ENCODE assay signal across 8 mouse cellular contexts in the genomic region with DNA sequence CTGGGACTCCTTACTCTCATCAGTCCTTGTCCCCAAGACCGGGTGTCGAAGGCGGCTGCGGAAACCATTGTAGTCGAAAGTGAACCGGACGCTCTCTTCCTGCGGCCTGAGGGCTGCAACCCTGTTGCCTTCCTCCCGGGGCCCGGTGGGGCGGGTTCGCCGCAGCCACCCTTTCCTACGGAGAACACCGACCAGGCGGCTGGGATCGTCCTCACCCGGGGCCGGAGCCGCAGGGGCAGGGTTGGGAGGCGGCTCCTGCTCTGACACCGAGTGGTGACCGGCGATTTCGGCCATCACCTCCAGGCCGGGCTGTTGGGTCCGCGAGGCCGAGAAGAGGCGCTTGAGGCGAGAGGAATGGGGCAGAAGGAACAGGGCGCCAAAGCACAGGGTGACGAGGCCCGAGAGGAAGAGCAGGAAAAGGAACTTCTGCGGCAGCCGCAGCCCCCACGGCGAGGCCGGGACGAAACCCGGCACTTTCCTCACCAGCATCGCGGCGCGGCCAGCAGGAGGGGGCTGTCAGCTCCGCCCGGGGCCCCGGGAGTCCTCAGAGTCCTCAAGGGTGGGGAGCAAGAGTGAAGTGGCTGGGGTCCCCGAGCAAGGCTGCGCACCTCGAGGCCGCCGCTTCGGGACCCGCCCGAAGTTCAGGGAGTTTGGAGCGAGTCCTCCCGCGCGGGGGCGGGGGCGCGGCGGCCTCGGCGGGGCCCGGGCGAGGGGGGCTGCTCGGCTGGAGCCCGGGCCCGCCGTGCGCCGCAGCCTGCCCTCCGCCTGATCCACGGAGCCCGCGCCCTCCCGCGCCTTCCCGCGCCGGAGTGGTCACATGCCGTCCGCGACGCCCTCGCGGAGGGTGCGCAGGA. TPM values are rescaled to one million over a fixed set of nuclear protein-coding genes. Genes with fewer than 3 reads are reported as not detected.
A peak's percentile ranks its signal among the peaks of the same experiment; 100 is the strongest.
DNase-seq lines count a peak whose midpoint lies in the region; ATAC-seq and TF ChIP-seq lines count a peak whose summit lies in the region.

No protein-coding gene starts in this region.

- no peak overlapping the region for H3K27ac ChIP-seq in ES-Bruce4 (ENCODE audit: insufficient read depth, low read length)
- no peak overlapping the region for H3K27ac ChIP-seq in forebrain, embryonic 11.5 days (ENCODE audit: low read depth, low read length)
- peak overlapping the region; percentile 81 for H3K27ac ChIP-seq in limb, embryonic 10.5 days
- H3K27ac ChIP-seq in midbrain, embryonic 10.5 days (replicated peaks) = peak overlapping the region; percentile 79

- intact Hi-C loops in heart, postnatal 10 days (cut with DNase I) = loop anchor here (2.0 kb wide), 2 partner anchors 70 to 120 kb away; no protein-coding TSS in a partner anchor

- TF ChIP-seq CTCF in ES-Bruce4 (IDR thresholded peaks at IDR 0.05; ENCODE audit: low read depth, low read length) = no peak

- peak; percentile 37 for ATAC-seq in forebrain, embryonic 11.5 days (replicated peaks; ENCODE audit: low FRiP score)
- ATAC-seq in megakaryocyte-erythroid progenitor cell, adult 5-6 weeks (replicated peaks; ENCODE audit: low FRiP score, low TSS enrichment, poor library complexity, severe bottlenecking) = no peak

- DNase-seq in adrenal gland, postnatal 10 days = peak; percentile 67
- peak; percentile 65 for DNase-seq in forebrain, embryonic 11.5 days (ENCODE audit: low spot score)
- peak; percentile 72 to 73 for DNase-seq in heart, postnatal 10 days
- peak; percentile 55 for DNase-seq in limb, embryonic 10.5 days (ENCODE audit: low spot score)
- DNase-seq in midbrain, embryonic 10.5 days (ENCODE audit: low spot score) = peak; percentile 60
- peak; percentile 45 for DNase-seq in splenic B cell, adult 2 months (ENCODE audit: low read depth, low spot score)

- peak overlapping the region; percentile 73 for H3K4me3 ChIP-seq in ES-Bruce4 (ENCODE audit: low read depth, low read length)
- peak overlapping the region; percentile 46 for H3K4me3 ChIP-seq in forebrain, embryonic 11.5 days (ENCODE audit: low read depth, low read length)
- peak overlapping the region; percentile 71 for H3K4me3 ChIP-seq in limb, embryonic 10.5 days
- peak overlapping the region; percentile 72 for H3K4me3 ChIP-seq in midbrain, embryonic 10.5 days

- no peaks in the 10 kb centered on the region for H3K9me3 ChIP-seq in ES-Bruce4 (replicated peaks; ENCODE audit: control insufficient read depth, insufficient read depth, low read length, poor library complexity, severe bottlenecking)
- no peaks in the 10 kb centered on the region for H3K9me3 ChIP-seq in forebrain, embryonic 11.5 days (ENCODE audit: control insufficient read depth, low read length)
- no peaks in the 10 kb centered on the region for H3K9me3 ChIP-seq in limb, embryonic 10.5 days (replicated peaks)
- H3K9me3 ChIP-seq in midbrain, embryonic 10.5 days (replicated peaks) = no peaks in the 10 kb centered on the region

- H3K9ac ChIP-seq in ES-Bruce4 (ENCODE audit: low read depth, poor library complexity, severe bottlenecking) = peak overlapping the region; percentile 81
- peak overlapping the region; percentile 48 for H3K9ac ChIP-seq in forebrain, embryonic 11.5 days (ENCODE audit: low read length)

- under 1% methylated on average over 78 of the region's 90 CpGs for WGBS in forebrain, embryonic 11.5 days
- WGBS in limb, embryonic 10.5 days = under 1% methylated on average over 90 of the region's 90 CpGs
- under 1% methylated on average over 90 of the region's 90 CpGs for WGBS in midbrain, embryonic 10.5 days

- H3K4me2 ChIP-seq in forebrain, embryonic 11.5 days (ENCODE audit: low read depth, low read length, severe bottlenecking) = peak overlapping the region; percentile 98

- TF ChIP-seq EP300 in ES-Bruce4 (IDR thresholded peaks at IDR 0.05; ENCODE audit: insufficient read depth, low read depth, low read length) = no peak

- TF ChIP-seq POLR2A in ES-Bruce4 (IDR thresholded peaks at IDR 0.05; ENCODE audit: insufficient read depth, low read length) = no peak

- peaks cover 7% of the 10 kb centered on the region for H3K27me3 ChIP-seq in ES-Bruce4 (ENCODE audit: control insufficient read depth, insufficient read depth, low read length, poor library complexity, severe bottlenecking)
- H3K27me3 ChIP-seq in forebrain, embryonic 11.5 days (ENCODE audit: control insufficient read depth, insufficient read depth, low read length) = peaks cover 17% of the 10 kb centered on the region
- H3K27me3 ChIP-seq in limb, embryonic 10.5 days (ENCODE audit: low read depth, poor library complexity, severe bottlenecking) = peaks cover 37% of the 10 kb centered on the region
- H3K27me3 ChIP-seq in midbrain, embryonic 10.5 days (ENCODE audit: low read depth, poor library complexity, severe bottlenecking) = peaks cover 57% of the 10 kb centered on the region
- H3K27me3 ChIP-seq in splenic B cell, adult 2 months (ENCODE audit: control insufficient read depth, insufficient read depth, low read length, poor library complexity, severe bottlenecking) = no peaks in the 10 kb centered on the region

- no peaks in the 10 kb centered on the region for H3K4me1 ChIP-seq in ES-Bruce4 (ENCODE audit: control insufficient read depth, insufficient read depth, low read length)
- H3K4me1 ChIP-seq in forebrain, embryonic 11.5 days (replicated peaks; ENCODE audit: control insufficient read depth, insufficient read depth, low read length) = peaks cover 12% of the 10 kb centered on the region; the same call in 1 of the 2 replicates
- peaks cover 36% of the 10 kb centered on the region for H3K4me1 ChIP-seq in limb, embryonic 10.5 days
- peaks cover 43% of the 10 kb centered on the region for H3K4me1 ChIP-seq in midbrain, embryonic 10.5 days

- H3K36me3 ChIP-seq in ES-Bruce4 (ENCODE audit: control insufficient read depth, insufficient read depth, low read length, poor library complexity, severe bottlenecking) = no peaks in the 10 kb centered on the region
- no peaks in the 10 kb centered on the region for H3K36me3 ChIP-seq in forebrain, embryonic 11.5 days (ENCODE audit: control insufficient read depth, insufficient read depth, low read length)
- H3K36me3 ChIP-seq in limb, embryonic 10.5 days = no peaks in the 10 kb centered on the region
- H3K36me3 ChIP-seq in midbrain, embryonic 10.5 days = no peaks in the 10 kb centered on the region
- H3K36me3 ChIP-seq in splenic B cell, adult 2 months (ENCODE audit: control insufficient read depth, insufficient read depth, low read length, poor library complexity, severe bottlenecking) = no peaks in the 10 kb centered on the region

RNA-seq across cellular contexts. Expression of a gene that starts 0.9 kb away (rescaled TPM):
- 7.1 and 9.0 TPM in 2 replicates for polyA plus RNA-seq in ES-Bruce4 (2011; ENCODE audit: insufficient read depth, insufficient read length, low read depth, missing spikeins)
- total RNA-seq in adrenal gland, postnatal 10 days (2021) = 10 to 100 TPM; 21.3 TPM
- polyA plus RNA-seq in forebrain, embryonic 11.5 days (2014; fragmentation: Nextera tagmentation; extraction: Ambion mirVana) = 5.2 and 5.3 TPM in 2 replicates
- 10 to 100 TPM; 32.0 to 37.7 TPM for total RNA-seq in heart, postnatal 10 days (2021)
- 1.6 and 2.0 TPM in 2 replicates for polyA plus RNA-seq in limb, embryonic 10.5 days (2016; fragmentation: Nextera tagmentation; extraction: Ambion mirVana)
- polyA plus RNA-seq in midbrain, embryonic 10.5 days (2016; fragmentation: Nextera tagmentation; extraction: Ambion mirVana) = 2.8 and 3.1 TPM in 2 replicates
- total RNA-seq in megakaryocyte-erythroid progenitor cell, adult 5-6 weeks (2014; fragmentation: Nextera tagmentation) = 0.49 and 0.59 TPM in 2 replicates
- total RNA-seq in megakaryocyte-erythroid progenitor cell, adult 5-6 weeks (2017) = 0.53 TPM in 1 of 2 replicates, not detected in the other

Comparison
In these comparisons a context has a peak if more than half of its experiments do, and no peak if none do; other contexts are left out.
1. H3K27ac ChIP-seq: peak in limb, embryonic 10.5 days (single experiment) and midbrain, embryonic 10.5 days (single experiment); none in ES-Bruce4 (single experiment) and forebrain, embryonic 11.5 days (single experiment).
2. Peak in every context shown above with its lines, with median percentiles within 50 percentile points of each other: H3K4me3 ChIP-seq and DNase-seq.